Mouse (Mus musculus): Measurements from ENCODE around the gene Tgfbr3l. TPM values are rescaled to one million over a fixed set of nuclear protein-coding genes. Genes with fewer than 3 reads are reported as not detected.

The Tgfbr3l gene
- polyA plus RNA-seq, 1 experiment from 2014 or later: 4.1 TPM

GRCm38 (mm10) chr8:4258233-4258632 is 10.2 kb downstream of the Tgfbr3l start:
- Histone ChIP-seq H3K4me3 (ENCODE audit: low read depth, low read length) (peak overlapping the region; percentile 87), H3K9me3 (replicated peaks; ENCODE audit: control insufficient read depth, low read length, poor library complexity, severe bottlenecking) (no peaks in the 10 kb centered on the region), H3K36me3 (ENCODE audit: control insufficient read depth, insufficient read depth, low read length) (peaks cover 10% of the 10 kb centered on the region; the same call in 1 of the 2 replicates), H3K4me2 (ENCODE audit: low read length) (peak overlapping the region; percentile 73), H3K27ac (ENCODE audit: low read length) (peak overlapping the region; percentile 97), H3K27me3 (ENCODE audit: control insufficient read depth, insufficient read depth, low read depth, low read length) (no peaks in the 10 kb centered on the region), H3K9ac (ENCODE audit: low read depth, low read length) (peak overlapping the region; percentile 96), H3K4me1 (ENCODE audit: control insufficient read depth, insufficient read depth, low read length) (peaks cover 36% of the 10 kb centered on the region)
- WGBS: 3% methylated on average over 32 of the region's 35 CpGs
- peak; percentile 66 for ATAC-seq

GRCm38 (mm10) chr8:4258678-4259077 is 10.7 kb downstream of the Tgfbr3l start:
- H3K9ac ChIP-seq (ENCODE audit: low read depth, low read length): peak overlapping the region; percentile 96
- H3K4me2 ChIP-seq (ENCODE audit: low read length): peak overlapping the region; percentile 73
- ATAC-seq: peak; percentile 77
- H3K27ac ChIP-seq (ENCODE audit: low read length): peak overlapping the region; percentile 97
- H3K27me3 ChIP-seq (ENCODE audit: control insufficient read depth, insufficient read depth, low read depth, low read length): no peaks in the 10 kb centered on the region
- H3K9me3 ChIP-seq (replicated peaks; ENCODE audit: control insufficient read depth, low read length, poor library complexity, severe bottlenecking): no peaks in the 10 kb centered on the region
- H3K4me3 ChIP-seq (ENCODE audit: low read depth, low read length): peak overlapping the region; percentile 87
- H3K36me3 ChIP-seq (ENCODE audit: control insufficient read depth, insufficient read depth, low read length): peaks cover 10% of the 10 kb centered on the region; the same call in 1 of the 2 replicates
- WGBS: 0% methylated on average over 32 of the region's 32 CpGs
- H3K4me1 ChIP-seq (ENCODE audit: control insufficient read depth, insufficient read depth, low read length): peaks cover 34% of the 10 kb centered on the region

DNA sequence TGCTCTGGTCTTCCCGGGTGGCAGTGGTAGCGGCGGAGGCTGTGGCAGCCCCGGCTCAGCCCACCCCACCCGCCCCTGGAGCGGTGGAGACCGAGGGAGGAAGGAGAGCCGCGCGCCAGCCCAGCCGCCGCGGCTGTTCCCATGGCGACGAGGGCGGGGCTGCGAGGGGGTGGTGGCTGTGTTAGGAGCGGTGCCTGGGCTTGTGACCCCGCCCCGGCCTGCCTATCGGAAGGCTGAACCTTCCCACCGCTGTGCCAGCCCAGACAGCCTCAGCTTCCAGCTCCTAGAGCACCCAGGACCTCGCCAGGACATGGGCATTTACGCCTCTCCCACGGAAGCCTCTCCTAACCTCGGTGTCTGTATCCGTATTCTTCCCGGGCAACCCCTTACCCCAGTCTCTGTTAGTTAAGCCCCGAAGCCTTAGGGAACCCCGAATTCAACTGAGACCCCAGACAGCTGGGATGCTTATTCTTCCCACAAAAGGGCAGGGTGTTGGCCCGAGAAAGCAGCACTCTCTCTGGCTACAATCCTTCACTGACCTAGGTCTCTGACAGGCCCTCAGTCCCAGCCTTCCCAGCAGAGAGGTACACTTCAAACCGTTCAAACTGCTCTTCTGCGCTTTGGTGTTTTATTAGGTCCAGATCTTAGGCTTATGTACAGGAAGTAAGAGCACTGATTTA is 11.3 kb downstream of the Tgfbr3l start, which contains the start of gene Ctxn1:
Ctxn1 (minus strand) TSS at position 150 of the 680 bp plus-strand sequence.
- Histone ChIP-seq H3K4me2 (ENCODE audit: low read length) (peak within 1 kb of the TSS; percentile 73), H3K36me3 (ENCODE audit: control insufficient read depth, insufficient read depth, low read length) (peaks cover 10% of the 10 kb centered on the region; the same call in 1 of the 2 replicates), H3K27me3 (ENCODE audit: control insufficient read depth, insufficient read depth, low read depth, low read length) (no peaks in the 10 kb centered on the region), H3K9me3 (replicated peaks; ENCODE audit: control insufficient read depth, low read length, poor library complexity, severe bottlenecking) (no peaks in the 10 kb centered on the region), H3K4me3 (ENCODE audit: low read depth, low read length) (peak within 1 kb of the TSS; percentile 87), H3K9ac (ENCODE audit: low read depth, low read length) (peak within 1 kb of the TSS; percentile 96), H3K27ac (ENCODE audit: low read length) (peak within 1 kb of the TSS; percentile 97), H3K4me1 (ENCODE audit: control insufficient read depth, insufficient read depth, low read length) (peaks cover 28% of the 10 kb centered on the region)
- peak; percentile 88 for ATAC-seq
- 6% methylated on average over 26 of the region's 33 CpGs for whole genome bisulfite sequencing

DNA sequence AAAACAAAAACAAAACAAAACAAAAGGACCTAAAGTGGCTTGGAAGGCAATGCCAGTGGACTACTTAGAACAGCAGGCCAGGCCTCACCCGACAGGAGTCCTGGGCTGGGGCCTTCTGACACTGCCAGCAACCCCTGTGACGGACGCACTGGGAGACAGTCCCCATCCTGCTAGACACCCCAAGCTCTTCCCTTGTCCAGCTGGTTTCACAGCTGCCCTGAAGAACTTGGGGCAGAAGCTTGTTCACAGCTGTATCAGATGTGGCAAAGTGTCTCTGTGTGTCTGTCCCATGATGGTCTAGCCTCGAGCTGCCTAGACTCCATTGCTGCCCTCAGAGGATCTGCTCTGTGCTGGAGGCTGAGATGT is 11.8 kb downstream of the Tgfbr3l start:
- no peak for ATAC-seq
- no peaks in the 10 kb centered on the region for H3K27me3 ChIP-seq (ENCODE audit: control insufficient read depth, insufficient read depth, low read depth, low read length)
- peak overlapping the region; percentile 73; the same call in 1 of the 2 replicates for H3K4me2 ChIP-seq (ENCODE audit: low read length)
- 88% methylated on average over 4 of the region's 4 CpGs for WGBS
- peak overlapping the region; percentile 97 for H3K27ac ChIP-seq (ENCODE audit: low read length)
- H3K36me3 ChIP-seq (ENCODE audit: control insufficient read depth, insufficient read depth, low read length): peaks cover 10% of the 10 kb centered on the region; the same call in 1 of the 2 replicates
- peak overlapping the region; percentile 96 for H3K9ac ChIP-seq (ENCODE audit: low read depth, low read length)
- peaks cover 27% of the 10 kb centered on the region for H3K4me1 ChIP-seq (ENCODE audit: control insufficient read depth, insufficient read depth, low read length)
- no peaks in the 10 kb centered on the region for H3K9me3 ChIP-seq (replicated peaks; ENCODE audit: control insufficient read depth, low read length, poor library complexity, severe bottlenecking)
- H3K4me3 ChIP-seq (ENCODE audit: low read depth, low read length): no peak overlapping the region

- Histone ChIP-seq H3K9ac (ENCODE audit: low read depth, low read length) (no peak overlapping the region), H3K4me2 (ENCODE audit: low read length) (no peak overlapping the region), H3K4me1 (ENCODE audit: control insufficient read depth, insufficient read depth, low read length) (peaks cover 7% of the 10 kb centered on the region; the same call in 1 of the 2 replicates), H3K9me3 (replicated peaks; ENCODE audit: control insufficient read depth, low read length, poor library complexity, severe bottlenecking) (no peaks in the 10 kb centered on the region), H3K27me3 (ENCODE audit: control insufficient read depth, insufficient read depth, low read depth, low read length) (no peaks in the 10 kb centered on the region), H3K4me3 (ENCODE audit: low read depth, low read length) (no peak overlapping the region), H3K27ac (ENCODE audit: low read length) (no peak overlapping the region), H3K36me3 (ENCODE audit: control insufficient read depth, insufficient read depth, low read length) (peaks cover 19% of the 10 kb centered on the region)
- ATAC-seq: no peak
- 91% methylated on average over 8 of the region's 8 CpGs for WGBS
These were observed 15.2 kb downstream of the Tgfbr3l start for GRCm38 (mm10) chr8:4263105-4263791.

DNA sequence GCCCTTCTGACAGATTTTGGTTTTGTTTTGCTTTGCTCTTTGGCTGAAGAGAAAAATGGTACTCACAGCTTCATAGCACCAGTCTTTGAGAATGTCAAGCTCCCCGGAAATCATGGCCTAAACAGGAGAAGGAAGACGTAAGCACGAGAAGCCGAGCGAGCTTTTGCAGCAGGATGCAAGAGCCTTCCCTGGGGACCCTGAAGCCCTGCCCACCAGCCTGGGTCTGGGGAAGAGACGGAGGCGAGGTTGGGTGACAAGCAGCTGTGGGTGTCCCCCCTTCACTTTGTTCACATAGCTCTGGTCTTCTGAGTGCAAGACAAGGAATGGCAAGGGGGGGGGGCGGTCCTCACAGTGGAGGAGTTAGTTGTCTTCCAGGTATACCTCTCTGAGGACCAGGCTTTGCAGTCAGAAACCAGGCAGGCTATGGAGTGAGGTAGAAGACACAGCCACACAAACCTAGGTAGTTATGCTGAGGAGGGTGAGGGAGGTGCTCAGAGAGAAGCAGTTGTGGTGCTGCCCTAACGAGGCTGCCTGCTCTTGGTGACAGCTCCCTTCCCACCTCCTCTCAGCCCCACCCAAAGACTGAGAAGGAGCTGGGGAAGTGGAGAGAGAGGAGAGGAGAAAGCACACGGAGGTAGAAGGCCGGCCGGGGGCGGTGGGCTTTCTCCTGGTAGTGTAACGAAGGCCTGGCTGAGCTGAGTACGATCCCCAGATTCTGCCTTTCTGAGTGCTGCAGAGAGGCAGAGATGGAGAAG is 17.3 kb downstream of the Tgfbr3l start:
- no peaks in the 10 kb centered on the region for H3K9me3 ChIP-seq (replicated peaks; ENCODE audit: control insufficient read depth, low read length, poor library complexity, severe bottlenecking)
- H3K4me2 ChIP-seq (ENCODE audit: low read length): no peak overlapping the region
- no peak overlapping the region for H3K9ac ChIP-seq (ENCODE audit: low read depth, low read length)
- peak; percentile 23; the same call in 1 of the 2 replicates for ATAC-seq
- H3K4me3 ChIP-seq (ENCODE audit: low read depth, low read length): no peak overlapping the region
- no peaks in the 10 kb centered on the region for H3K4me1 ChIP-seq (ENCODE audit: control insufficient read depth, insufficient read depth, low read length)
- peaks cover 25% of the 10 kb centered on the region for H3K36me3 ChIP-seq (ENCODE audit: control insufficient read depth, insufficient read depth, low read length)
- no peak overlapping the region for H3K27ac ChIP-seq (ENCODE audit: low read length)
- no peaks in the 10 kb centered on the region for H3K27me3 ChIP-seq (ENCODE audit: control insufficient read depth, insufficient read depth, low read depth, low read length)
- 96% methylated on average over 15 of the region's 15 CpGs for WGBS

DNA sequence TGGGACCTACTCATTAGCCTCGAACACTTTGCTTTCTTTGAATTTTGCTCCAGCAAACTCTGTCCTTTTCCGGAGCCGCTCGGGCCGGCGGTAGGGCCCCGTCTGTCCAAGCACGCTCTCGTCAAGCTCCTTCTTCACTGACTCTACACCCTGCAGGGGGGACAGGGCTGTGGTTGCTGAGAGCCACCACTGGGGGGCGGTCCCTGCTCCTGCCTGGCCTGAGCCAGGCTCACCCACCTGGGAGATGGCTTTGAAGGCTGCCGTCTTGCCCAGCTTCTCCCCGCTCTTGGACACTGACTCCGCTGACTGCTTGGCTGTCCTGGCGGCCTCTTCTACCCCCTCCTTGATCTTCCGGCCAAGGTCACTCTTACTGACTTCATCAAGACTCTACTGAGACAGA is 19.6 kb downstream of the Tgfbr3l start:
- Histone ChIP-seq H3K4me3 (ENCODE audit: low read depth, low read length) (no peak overlapping the region), H3K4me2 (ENCODE audit: low read length) (no peak overlapping the region), H3K4me1 (ENCODE audit: control insufficient read depth, insufficient read depth, low read length) (no peaks in the 10 kb centered on the region), H3K27me3 (ENCODE audit: control insufficient read depth, insufficient read depth, low read depth, low read length) (no peaks in the 10 kb centered on the region), H3K9ac (ENCODE audit: low read depth, low read length) (no peak overlapping the region), H3K9me3 (replicated peaks; ENCODE audit: control insufficient read depth, low read length, poor library complexity, severe bottlenecking) (no peaks in the 10 kb centered on the region), H3K27ac (ENCODE audit: low read length) (no peak overlapping the region), H3K36me3 (ENCODE audit: control insufficient read depth, insufficient read depth, low read length) (peaks cover 31% of the 10 kb centered on the region)
- 73% methylated on average over 15 of the region's 15 CpGs for WGBS
- no peak for ATAC-seq

DNA sequence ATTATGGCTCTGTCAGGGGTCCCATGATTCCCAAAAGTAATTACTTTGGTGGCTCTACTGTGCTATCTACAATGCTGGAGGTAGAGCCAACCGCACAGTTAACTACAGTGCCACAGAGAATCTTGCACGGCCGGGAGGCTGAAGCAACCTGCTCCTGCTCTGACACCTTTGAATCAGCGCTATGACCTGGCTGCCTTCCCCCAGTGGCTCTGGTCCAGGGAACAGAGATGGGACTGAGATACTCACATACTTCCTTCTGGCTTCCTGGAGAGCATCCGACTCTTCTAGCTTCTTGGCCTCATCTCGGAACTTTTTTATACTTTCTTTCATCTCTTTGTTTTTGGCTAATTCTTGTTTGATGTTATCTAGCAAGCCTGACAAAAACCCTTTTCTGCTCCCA is 21.6 kb downstream of the Tgfbr3l start:
- Histone ChIP-seq H3K27ac (ENCODE audit: low read length) (no peak overlapping the region), H3K4me2 (ENCODE audit: low read length) (no peak overlapping the region), H3K27me3 (ENCODE audit: control insufficient read depth, insufficient read depth, low read depth, low read length) (no peaks in the 10 kb centered on the region), H3K9ac (ENCODE audit: low read depth, low read length) (no peak overlapping the region), H3K9me3 (replicated peaks; ENCODE audit: control insufficient read depth, low read length, poor library complexity, severe bottlenecking) (no peaks in the 10 kb centered on the region), H3K36me3 (ENCODE audit: control insufficient read depth, insufficient read depth, low read length) (peaks cover 41% of the 10 kb centered on the region), H3K4me3 (ENCODE audit: low read depth, low read length) (no peak overlapping the region), H3K4me1 (ENCODE audit: control insufficient read depth, insufficient read depth, low read length) (peaks cover 2% of the 10 kb centered on the region; the same call in 1 of the 2 replicates)
- WGBS: 88% methylated on average over 6 of the region's 6 CpGs
- no peak for ATAC-seq
